Mouse (Mus musculus) intestine, embryonic 16.5 days (tissue): ENCODE data around the gene Trpm1. TPM values are rescaled to one million over a fixed set of nuclear protein-coding genes. Genes with fewer than 3 reads are reported as not detected.

Experiments used
- ATAC-seq: fragments of 200-750 bp; cut with Nextera tagmentation; 2 replicates; pipeline ENCODE4 v1.8.0; 2017; ENCODE audit warnings: moderate TSS enrichment, moderate library complexity
- H3K27ac ChIP-seq: fragments of 300-500 bp; sonication (generic); 2 replicates; pipeline ENCODE4 v1.5.1; 2014; ENCODE audit warnings: mild to moderate bottlenecking, low read length
- H3K27me3 ChIP-seq: fragments of 300-500 bp; sonication (generic); replicated peaks from 2 replicates; pipeline ENCODE4 v1.6.1; 2014; ENCODE audit warnings: low read length, control low read depth, mixed read lengths; ENCODE audit not compliant: control insufficient read depth, insufficient read depth
- H3K36me3 ChIP-seq: fragments of 300-500 bp; sonication (generic); 2 replicates; pipeline ENCODE4 v1.6.1; 2014; ENCODE audit warnings: low read length, control low read depth; ENCODE audit not compliant: control insufficient read depth, insufficient read depth
- H3K4me1 ChIP-seq: fragments of 300-500 bp; sonication (generic); 2 replicates; pipeline ENCODE4 v1.6.1; 2014; ENCODE audit warnings: low read length, control low read depth, mixed read lengths; ENCODE audit not compliant: control insufficient read depth, insufficient read depth
- H3K4me2 ChIP-seq: fragments of 300-500 bp; sonication (generic); 2 replicates; pipeline ENCODE4 v1.6.1; 2014; ENCODE audit warnings: low read depth, low read length, control low read depth
- H3K4me3 ChIP-seq: fragments of 300-500 bp; sonication (generic); 2 replicates; pipeline ENCODE4 v1.5.1; 2014; ENCODE audit warnings: mild to moderate bottlenecking, low read length
- H3K9ac ChIP-seq: fragments of 300-500 bp; sonication (generic); 2 replicates; pipeline ENCODE4 v1.6.1; 2014; ENCODE audit warnings: low read depth, low read length
- H3K9me3 ChIP-seq: fragments of 300-500 bp; sonication (generic); 2 replicates; pipeline ENCODE4 v1.6.1; 2016; ENCODE audit warnings: low read length, control low read depth; ENCODE audit not compliant: control insufficient read depth
- WGBS: fragments of 180-500 bp; shearing (Covaris S2); extraction: QIAGEN DNeasy Blood & Tissue Kit; methylation state at CpG from one replicate; pipeline ENCODE4 v1.1.7; 2014; 5-methylcytosine and 5-hydroxymethylcytosine counted together
- polyA plus RNA-seq: library from polyadenylated mRNA; unstranded; fragments of >200 nt; fragmentation: Nextera tagmentation; extraction: Ambion mirVana; gene quantifications from 2 replicates; pipeline ENCODE4 v1.2.1, GENCODE M21; 2015

The Trpm1 gene
- polyA plus RNA-seq, 1 experiment from 2014 or later: not detected

- no peak for ATAC-seq
- no peak overlapping the region for H3K4me3 ChIP-seq
- H3K9me3 ChIP-seq: no peaks in the 10 kb centered on the region
- H3K27ac ChIP-seq: no peak overlapping the region
- no peak overlapping the region for H3K9ac ChIP-seq
- H3K4me1 ChIP-seq: 0 out of 2 replicates have a peak, but pooled peaks cover 3% of the 10 kb centered on the region
- no peaks in the 10 kb centered on the region for H3K27me3 ChIP-seq
- no peaks in the 10 kb centered on the region for H3K36me3 ChIP-seq
- WGBS: 61% methylated on average over 7 of the region's 7 CpGs
- no peak overlapping the region for H3K4me2 ChIP-seq
Observed at GRCm38 (mm10) chr7:64161990-64162389, 8.4 kb downstream of the Trpm1 start.

DNA sequence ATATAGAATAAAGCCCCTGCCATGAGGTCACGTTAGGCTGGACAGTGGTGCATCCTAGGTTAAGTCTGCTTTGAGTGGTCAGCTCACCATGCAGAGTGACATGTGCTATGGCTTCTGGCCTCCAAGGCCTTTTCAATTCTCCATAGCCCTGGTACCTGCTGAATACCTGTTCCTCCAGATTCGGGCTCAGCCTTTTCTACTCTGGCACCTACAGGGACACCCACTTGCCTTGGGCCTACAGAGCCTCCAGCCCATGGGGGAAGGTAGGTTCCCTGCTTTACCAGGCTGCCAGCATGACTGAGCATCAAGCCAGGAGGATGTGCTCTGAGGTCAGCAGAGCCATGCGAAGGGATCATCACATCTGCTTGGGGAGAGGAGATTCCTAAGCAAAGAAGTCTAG lies 9.5 kb downstream of the Trpm1 start:
- 0 out of 2 replicates have a peak, but pooled peaks cover 3% of the 10 kb centered on the region for H3K4me1 ChIP-seq
- H3K4me3 ChIP-seq: no peak overlapping the region
- H3K9me3 ChIP-seq: no peaks in the 10 kb centered on the region
- no peak overlapping the region for H3K9ac ChIP-seq
- no peak for ATAC-seq
- H3K36me3 ChIP-seq: no peaks in the 10 kb centered on the region
- no peak overlapping the region for H3K27ac ChIP-seq
- 86% methylated on average over 3 of the region's 3 CpGs for WGBS
- H3K27me3 ChIP-seq: no peaks in the 10 kb centered on the region
- H3K4me2 ChIP-seq: no peak overlapping the region

GRCm38 (mm10) chr7:64163890-64164289 lies 10.3 kb downstream of the Trpm1 start:
- no peak for ATAC-seq
- no peak overlapping the region for H3K4me3 ChIP-seq
- WGBS: 85% methylated on average over 1 of the region's 1 CpGs
- no peaks in the 10 kb centered on the region for H3K36me3 ChIP-seq
- no peaks in the 10 kb centered on the region for H3K27me3 ChIP-seq
- H3K27ac ChIP-seq: no peak overlapping the region
- H3K4me1 ChIP-seq: 0 out of 2 replicates have a peak, but pooled peaks cover 3% of the 10 kb centered on the region
- H3K9me3 ChIP-seq: no peaks in the 10 kb centered on the region
- no peak overlapping the region for H3K9ac ChIP-seq
- H3K4me2 ChIP-seq: no peak overlapping the region

GRCm38 (mm10) chr7:64164997-64165396 lies 11.4 kb downstream of the Trpm1 start:
- H3K9me3 ChIP-seq: no peaks in the 10 kb centered on the region
- no peak for ATAC-seq
- H3K9ac ChIP-seq: no peak overlapping the region
- H3K4me1 ChIP-seq: no peaks in the 10 kb centered on the region
- no peaks in the 10 kb centered on the region for H3K27me3 ChIP-seq
- H3K27ac ChIP-seq: no peak overlapping the region
- H3K36me3 ChIP-seq: no peaks in the 10 kb centered on the region
- no peak overlapping the region for H3K4me3 ChIP-seq
- no peak overlapping the region for H3K4me2 ChIP-seq
- WGBS: 57% methylated on average over 3 of the region's 3 CpGs

DNA sequence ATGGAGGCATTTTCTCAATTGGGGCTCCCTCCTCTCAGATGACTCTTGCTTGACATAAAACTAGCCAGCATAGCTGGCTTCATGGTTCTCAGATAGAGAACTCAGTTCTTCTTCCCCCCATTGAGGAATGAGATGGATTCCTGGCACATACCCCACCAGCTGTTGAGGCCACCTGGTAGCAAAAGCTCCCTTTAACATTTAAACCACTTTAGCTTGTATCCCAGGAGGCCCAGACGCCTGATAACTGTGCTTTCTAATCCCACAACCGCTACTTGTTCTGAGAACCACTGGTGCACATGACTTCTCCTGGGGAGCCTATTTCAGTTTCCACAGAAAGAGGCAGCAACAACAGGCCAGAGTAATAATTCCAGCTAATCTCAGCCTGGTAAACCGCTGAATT lies 12.4 kb downstream of the Trpm1 start:
- Histone ChIP-seq H3K27me3 (no peaks in the 10 kb centered on the region), H3K4me3 (no peak overlapping the region), H3K9ac (no peak overlapping the region), H3K4me2 (no peak overlapping the region), H3K27ac (no peak overlapping the region), H3K4me1 (no peaks in the 10 kb centered on the region), H3K36me3 (no peaks in the 10 kb centered on the region), H3K9me3 (no peaks in the 10 kb centered on the region)
- no peak for ATAC-seq
- WGBS: 70% methylated on average over 3 of the region's 3 CpGs

GRCm38 (mm10) chr7:64166724-64167123 lies 13.1 kb downstream of the Trpm1 start:
- Histone ChIP-seq H3K27me3 (no peaks in the 10 kb centered on the region), H3K4me3 (no peak overlapping the region), H3K27ac (no peak overlapping the region), H3K4me2 (no peak overlapping the region), H3K36me3 (no peaks in the 10 kb centered on the region), H3K9ac (no peak overlapping the region), H3K4me1 (no peaks in the 10 kb centered on the region), H3K9me3 (no peaks in the 10 kb centered on the region)
- no peak for ATAC-seq

- Histone ChIP-seq H3K36me3 (no peaks in the 10 kb centered on the region), H3K4me3 (no peak overlapping the region), H3K9me3 (no peaks in the 10 kb centered on the region), H3K4me1 (no peaks in the 10 kb centered on the region), H3K9ac (no peak overlapping the region), H3K27me3 (no peaks in the 10 kb centered on the region), H3K4me2 (no peak overlapping the region), H3K27ac (no peak overlapping the region)
- ATAC-seq: no peak
- WGBS: 88% methylated on average over 4 of the region's 4 CpGs
Observed at GRCm38 (mm10) chr7:64179310-64179709, 25.7 kb downstream of the Trpm1 start.

DNA sequence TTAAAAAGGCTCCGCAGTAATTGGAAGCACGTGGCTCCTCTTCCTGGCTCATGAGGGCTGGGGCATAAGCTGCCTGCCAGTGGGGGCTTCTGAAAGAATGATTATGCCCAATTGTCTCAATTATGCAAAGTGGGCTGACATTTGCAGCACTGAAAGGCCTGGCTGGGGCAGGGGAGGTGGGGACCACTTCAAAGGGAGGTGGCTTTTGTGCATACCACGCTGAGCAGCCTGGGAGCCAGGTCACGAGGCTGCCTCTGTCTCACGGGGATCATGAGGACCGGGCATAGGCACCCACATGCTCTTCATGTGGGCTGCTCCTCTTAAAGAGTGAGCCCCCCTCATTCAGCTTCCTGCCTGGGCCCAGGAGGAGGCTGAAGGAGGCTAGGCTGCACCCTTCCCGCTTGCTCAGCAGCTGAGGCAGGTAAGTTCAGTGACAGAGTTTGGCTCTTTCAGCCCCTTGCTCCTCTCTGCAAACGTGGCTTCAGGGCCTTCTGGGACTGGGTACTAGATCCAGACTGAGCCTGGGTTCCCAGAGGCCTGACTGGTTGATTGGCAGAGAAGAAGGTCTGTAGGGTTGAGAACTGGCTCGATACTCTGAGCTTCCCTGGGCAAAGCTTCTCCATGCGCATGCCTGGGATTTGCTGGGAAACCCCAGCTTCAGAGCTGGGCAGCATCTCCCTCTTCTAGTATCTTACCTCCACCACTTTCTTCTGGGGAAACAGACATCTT lies 31.7 kb downstream of the Trpm1 start:
- H3K9ac ChIP-seq: no peak overlapping the region
- no peak overlapping the region for H3K27ac ChIP-seq
- no peaks in the 10 kb centered on the region for H3K27me3 ChIP-seq
- no peak overlapping the region for H3K4me2 ChIP-seq
- WGBS: 44% methylated on average over 10 of the region's 10 CpGs
- H3K4me1 ChIP-seq: no peaks in the 10 kb centered on the region
- H3K36me3 ChIP-seq: no peaks in the 10 kb centered on the region
- H3K4me3 ChIP-seq: no peak overlapping the region
- no peaks in the 10 kb centered on the region for H3K9me3 ChIP-seq
- no peak for ATAC-seq

DNA sequence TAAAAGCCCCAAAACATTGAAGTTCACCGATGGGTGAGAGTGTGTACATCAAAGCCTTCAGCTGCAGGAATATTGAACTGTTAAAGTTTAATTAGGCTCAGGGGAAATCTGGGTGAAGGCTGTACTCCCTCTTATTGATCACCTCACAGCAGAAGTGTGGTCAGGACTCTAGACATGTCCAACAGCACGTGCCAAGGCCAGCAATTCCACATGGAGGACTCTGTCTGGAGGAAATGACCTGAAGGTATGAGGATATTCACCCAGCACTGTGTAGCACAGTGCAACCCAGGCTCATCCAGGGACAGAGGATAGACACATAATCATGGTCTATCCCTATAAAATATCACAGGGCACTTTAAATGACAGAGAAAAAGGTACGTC lies 32.3 kb downstream of the Trpm1 start:
- Histone ChIP-seq H3K27ac (no peak overlapping the region), H3K4me3 (no peak overlapping the region), H3K36me3 (no peaks in the 10 kb centered on the region), H3K27me3 (no peaks in the 10 kb centered on the region), H3K9ac (no peak overlapping the region), H3K9me3 (no peaks in the 10 kb centered on the region), H3K4me2 (no peak overlapping the region), H3K4me1 (no peaks in the 10 kb centered on the region)
- no peak for ATAC-seq
- 82% methylated on average over 3 of the region's 3 CpGs for WGBS
